Mouse (Mus musculus): ENCODE measurements around the gene Olfr1357. TPM values are rescaled to one million over a fixed set of nuclear protein-coding genes. Genes with fewer than 3 reads are reported as not detected.

Olfr1357 gene
- polyA plus RNA-seq, 1 experiment = not detected

DNA sequence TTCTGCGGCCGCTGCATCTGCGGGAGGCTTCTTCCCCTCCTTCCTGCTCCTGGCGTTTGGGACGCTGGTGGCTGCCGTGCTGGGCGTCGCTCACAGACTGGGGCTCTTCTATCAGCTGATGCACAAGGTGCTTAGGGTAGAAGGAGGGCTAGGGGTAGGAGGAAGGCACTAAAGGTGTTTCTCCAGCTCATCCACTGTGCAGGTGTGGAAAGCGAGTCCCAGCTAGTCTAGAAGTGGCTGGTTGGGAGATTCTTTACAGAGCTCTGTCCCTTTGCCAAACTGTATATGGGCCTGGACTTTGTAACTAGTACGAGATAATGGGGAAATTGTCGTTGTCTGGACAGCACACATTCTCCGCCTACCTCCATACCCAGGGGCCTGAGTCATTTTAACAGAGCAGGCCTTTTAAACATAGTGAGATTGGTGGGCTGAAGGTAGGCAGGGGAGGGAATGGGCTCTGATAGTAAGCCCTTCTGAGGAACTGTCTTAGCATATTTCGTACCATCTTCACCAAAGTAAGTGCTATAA lies 42.7 kb downstream of the Olfr1357 start:
- H3K4me3 ChIP-seq (ENCODE audit: extremely low read depth, insufficient read depth, insufficient read length) = peak overlapping the region; percentile 85
- peak overlapping the region; percentile 96 for H3K27ac ChIP-seq (ENCODE audit: insufficient read depth, low read length)
- H3K4me1 ChIP-seq (ENCODE audit: control insufficient read depth, insufficient read depth, insufficient read length) = peaks cover 3% of the 10 kb centered on the region; the same call in 1 of the 2 replicates
- no peak for DNase-seq (ENCODE audit: low read depth in 1 of 2, low spot score in 2 of 2)
- TF ChIP-seq CTCF (IDR thresholded peaks at IDR 0.05; ENCODE audit: extremely low read depth, insufficient read depth, insufficient read length, insufficient replicate concordance) (no peak), POLR2A (IDR thresholded peaks at IDR 0.05; ENCODE audit: low read depth, low read length) (no peak; the same call in 1 of the 2 replicates)
- H3K36me3 ChIP-seq (ENCODE audit: control insufficient read depth, insufficient read depth, low read length) = peaks cover 13% of the 10 kb centered on the region
- H3K27me3 ChIP-seq (ENCODE audit: control insufficient read depth, insufficient read depth, low read length) = no peaks in the 10 kb centered on the region
- WGBS = 10% methylated on average over 13 of the region's 13 CpGs

- peak; percentile 93 to 94 for DNase-seq (ENCODE audit: low read depth in 1 of 2, low spot score in 2 of 2)
Measured at GRCm38 (mm10) chr10:78574250-78575104, 43.4 kb downstream of the Olfr1357 start, which contains the start of gene Ilvbl. Gene Ilvbl, plus strand, starts transcription at chr10:78574346.

DNA sequence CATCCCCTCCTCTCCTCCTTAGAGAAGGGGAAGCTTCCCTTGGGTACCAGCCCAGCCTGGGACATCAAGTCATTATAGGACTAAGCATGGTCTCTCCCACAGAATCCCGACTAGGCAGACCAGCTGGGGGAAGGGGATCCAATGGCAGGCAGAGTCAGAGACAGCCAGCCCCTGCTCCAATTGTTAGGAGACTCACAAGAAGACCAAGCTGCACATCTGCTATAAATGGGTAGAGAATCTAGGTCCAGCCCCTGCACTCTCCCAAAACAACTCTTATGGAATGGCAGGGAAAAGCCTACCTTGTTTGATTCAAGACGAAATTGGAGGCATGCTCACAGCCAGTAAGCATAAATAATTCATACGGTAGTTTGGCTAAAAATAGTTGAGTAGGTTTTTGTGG lies 44.6 kb downstream of the Olfr1357 start:
- Histone ChIP-seq H3K4me3 (ENCODE audit: extremely low read depth, insufficient read depth, insufficient read length) (no peak overlapping the region), H3K4me1 (ENCODE audit: control insufficient read depth, insufficient read depth, insufficient read length) (peaks cover 3% of the 10 kb centered on the region; the same call in 1 of the 2 replicates), H3K27me3 (ENCODE audit: control insufficient read depth, insufficient read depth, low read length) (no peaks in the 10 kb centered on the region), H3K36me3 (ENCODE audit: control insufficient read depth, insufficient read depth, low read length) (peaks cover 4% of the 10 kb centered on the region; the same call in 1 of the 2 replicates), H3K27ac (ENCODE audit: insufficient read depth, low read length) (no peak overlapping the region)
- WGBS = 40% methylated on average over 3 of the region's 3 CpGs
- no peak for DNase-seq (ENCODE audit: low read depth in 1 of 2, low spot score in 2 of 2)
- TF ChIP-seq CTCF (IDR thresholded peaks at IDR 0.05; ENCODE audit: extremely low read depth, insufficient read depth, insufficient read length, insufficient replicate concordance) (no peak), POLR2A (IDR thresholded peaks at IDR 0.05; ENCODE audit: low read depth, low read length) (no peak)

More at GRCm38 (mm10) chr10:78574250-78575104, 43.4 kb downstream of the Olfr1357 start, which contains the start of gene Ilvbl:
- Histone ChIP-seq H3K27me3 (ENCODE audit: control insufficient read depth, insufficient read depth, low read length) (no peaks in the 10 kb centered on the region), H3K4me1 (ENCODE audit: control insufficient read depth, insufficient read depth, insufficient read length) (peaks cover 3% of the 10 kb centered on the region; the same call in 1 of the 2 replicates), H3K4me3 (ENCODE audit: extremely low read depth, insufficient read depth, insufficient read length) (peak within 1 kb of the TSS; percentile 85), H3K36me3 (ENCODE audit: control insufficient read depth, insufficient read depth, low read length) (peaks cover 8% of the 10 kb centered on the region), H3K27ac (ENCODE audit: insufficient read depth, low read length) (peak within 1 kb of the TSS; percentile 96)
- WGBS = under 1% methylated on average over 51 of the region's 51 CpGs
- 0 out of 2 replicates have a peak, but pooled peaks have one; percentile 0 for TF ChIP-seq CTCF (IDR thresholded peaks at IDR 0.05; ENCODE audit: extremely low read depth, insufficient read depth, insufficient read length, insufficient replicate concordance)
- TF ChIP-seq POLR2A (IDR thresholded peaks at IDR 0.05; ENCODE audit: low read depth, low read length) = peak; percentile 8

- DNase-seq (ENCODE audit: low read depth in 1 of 2, low spot score in 2 of 2) = no peak
- WGBS = 79% methylated on average over 2 of the region's 2 CpGs
- no peaks in the 10 kb centered on the region for H3K36me3 ChIP-seq (ENCODE audit: control insufficient read depth, insufficient read depth, low read length)
Measured at GRCm38 (mm10) chr10:78570897-78571296, 47.0 kb downstream of the Olfr1357 start.

DNA sequence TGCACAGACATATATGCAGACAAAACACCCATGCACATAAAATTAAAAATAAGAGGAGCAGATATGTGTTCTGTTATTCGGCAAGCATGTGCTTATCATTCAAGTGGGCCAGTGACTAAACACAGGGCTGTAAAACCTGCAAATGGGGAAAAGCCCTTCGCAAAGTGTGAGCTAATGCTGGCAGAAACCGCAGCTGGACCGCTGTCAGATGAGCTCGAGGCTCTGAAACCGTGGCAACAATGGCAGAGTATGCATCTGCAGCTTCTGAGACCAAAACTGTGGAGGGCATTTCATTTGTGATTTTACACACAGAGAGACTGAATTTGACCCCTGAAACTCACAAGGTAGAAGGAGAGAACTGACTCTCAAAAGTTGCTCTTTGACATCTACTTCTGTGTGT lies 47.5 kb downstream of the Olfr1357 start:
- no peak for TF ChIP-seq CTCF (IDR thresholded peaks at IDR 0.05; ENCODE audit: extremely low read depth, insufficient read depth, insufficient read length, insufficient replicate concordance)
- TF ChIP-seq POLR2A (IDR thresholded peaks at IDR 0.05; ENCODE audit: low read depth, low read length) = no peak
- no peaks in the 10 kb centered on the region for H3K4me1 ChIP-seq (ENCODE audit: control insufficient read depth, insufficient read depth, insufficient read length)
- no peak overlapping the region for H3K27ac ChIP-seq (ENCODE audit: insufficient read depth, low read length)
- H3K27me3 ChIP-seq (ENCODE audit: control insufficient read depth, insufficient read depth, low read length) = no peaks in the 10 kb centered on the region
- DNase-seq (ENCODE audit: low read depth in 1 of 2, low spot score in 2 of 2) = no peak
- no peaks in the 10 kb centered on the region for H3K36me3 ChIP-seq (ENCODE audit: control insufficient read depth, insufficient read depth, low read length)
- 77% methylated on average over 6 of the region's 6 CpGs for WGBS
- H3K4me3 ChIP-seq (ENCODE audit: extremely low read depth, insufficient read depth, insufficient read length) = no peak overlapping the region

More at GRCm38 (mm10) chr10:78570897-78571296, 47.0 kb downstream of the Olfr1357 start:
- Histone ChIP-seq H3K27ac (ENCODE audit: insufficient read depth, low read length) (no peak overlapping the region), H3K27me3 (ENCODE audit: control insufficient read depth, insufficient read depth, low read length) (no peaks in the 10 kb centered on the region), H3K4me3 (ENCODE audit: extremely low read depth, insufficient read depth, insufficient read length) (no peak overlapping the region), H3K4me1 (ENCODE audit: control insufficient read depth, insufficient read depth, insufficient read length) (peaks cover 3% of the 10 kb centered on the region; the same call in 1 of the 2 replicates)
- no peak for TF ChIP-seq CTCF (IDR thresholded peaks at IDR 0.05; ENCODE audit: extremely low read depth, insufficient read depth, insufficient read length, insufficient replicate concordance)
- no peak for TF ChIP-seq POLR2A (IDR thresholded peaks at IDR 0.05; ENCODE audit: low read depth, low read length)

DNA sequence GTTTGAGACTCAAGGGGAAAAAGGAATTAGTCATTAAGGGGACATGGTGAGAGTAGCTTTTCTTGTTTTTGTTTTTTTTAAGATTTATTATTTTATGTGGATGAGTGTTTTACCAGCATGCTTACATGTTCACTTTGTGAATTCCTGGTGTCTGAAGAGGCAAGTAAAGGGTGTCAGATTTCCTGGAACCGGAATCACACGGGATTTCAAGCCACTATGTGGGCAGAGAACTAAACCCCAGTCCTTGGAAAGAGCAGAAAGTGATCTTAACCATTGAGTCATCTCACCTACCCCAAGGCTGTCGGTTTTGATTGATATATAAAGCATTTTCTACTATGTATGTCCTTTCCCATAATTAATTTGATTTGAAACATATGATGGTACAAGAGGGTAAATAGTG lies 48.2 kb downstream of the Olfr1357 start:
- TF ChIP-seq CTCF (IDR thresholded peaks at IDR 0.05; ENCODE audit: extremely low read depth, insufficient read depth, insufficient read length, insufficient replicate concordance) (no peak), POLR2A (IDR thresholded peaks at IDR 0.05; ENCODE audit: low read depth, low read length) (no peak)
- Histone ChIP-seq H3K27me3 (ENCODE audit: control insufficient read depth, insufficient read depth, low read length) (no peaks in the 10 kb centered on the region), H3K4me1 (ENCODE audit: control insufficient read depth, insufficient read depth, insufficient read length) (no peaks in the 10 kb centered on the region), H3K36me3 (ENCODE audit: control insufficient read depth, insufficient read depth, low read length) (no peaks in the 10 kb centered on the region), H3K27ac (ENCODE audit: insufficient read depth, low read length) (no peak overlapping the region), H3K4me3 (ENCODE audit: extremely low read depth, insufficient read depth, insufficient read length) (no peak overlapping the region)
- 79% methylated on average over 3 of the region's 3 CpGs for WGBS
- DNase-seq (ENCODE audit: low read depth in 1 of 2, low spot score in 2 of 2) = no peak

All from spleen, adult 2 months (tissue).